Mouse (Mus musculus) olfactory bulb, adult 2 months (tissue): ENCODE data around the gene Olfml1. TPM values are rescaled to one million over a fixed set of nuclear protein-coding genes. Genes with fewer than 3 reads are reported as not detected.

Experiments used
- H3K27ac ChIP-seq: fragments of 200-500 bp; 2 replicates; pipeline ENCODE4 v1.5.1; 2012; ENCODE audit warnings: low read depth, low read length; ENCODE audit not compliant: insufficient read depth
- H3K4me1 ChIP-seq: fragments of 200-500 bp; 2 replicates; pipeline ENCODE4 v1.6.1; 2012; ENCODE audit warnings: low read length; ENCODE audit not compliant: control insufficient read depth, insufficient read depth
- H3K4me3 ChIP-seq: fragments of 200-500 bp; 2 replicates; pipeline ENCODE4 v1.5.1; 2012; ENCODE audit warnings: mild to moderate bottlenecking, low read depth, low read length, moderate library complexity; ENCODE audit not compliant: insufficient read depth
- CTCF ChIP-seq: fragments of 200-500 bp; IDR thresholded peaks from 2 replicates; pipeline ENCODE4 v1.5.1; 2012; ENCODE audit warnings: low read depth, mild to moderate bottlenecking, low read length, moderate library complexity; ENCODE audit not compliant: insufficient read depth
- POLR2A ChIP-seq: fragments of 200-500 bp; IDR thresholded peaks from 2 replicates; pipeline ENCODE4 v1.6.1; 2012; ENCODE audit warnings: mild to moderate bottlenecking, low read depth, low read length, moderate library complexity; ENCODE audit not compliant: insufficient read depth
- WGBS: fragments of 180-500 bp; shearing (Covaris S2); methylation state at CpG from one replicate; pipeline ENCODE4 v1.1.7; 2018; 5-methylcytosine and 5-hydroxymethylcytosine counted together
- polyA plus RNA-seq: library from polyadenylated mRNA; stranded (reverse); fragments of >200 nt; gene quantifications from 2 replicates; pipeline ENCODE4 v1.2.4, GENCODE M21; 2012; ENCODE audit warnings: low replicate concordance; ENCODE audit not compliant: missing spikeins, insufficient read depth, insufficient read length

Gene Olfml1
- polyA plus RNA-seq, 1 experiment: not detected

DNA sequence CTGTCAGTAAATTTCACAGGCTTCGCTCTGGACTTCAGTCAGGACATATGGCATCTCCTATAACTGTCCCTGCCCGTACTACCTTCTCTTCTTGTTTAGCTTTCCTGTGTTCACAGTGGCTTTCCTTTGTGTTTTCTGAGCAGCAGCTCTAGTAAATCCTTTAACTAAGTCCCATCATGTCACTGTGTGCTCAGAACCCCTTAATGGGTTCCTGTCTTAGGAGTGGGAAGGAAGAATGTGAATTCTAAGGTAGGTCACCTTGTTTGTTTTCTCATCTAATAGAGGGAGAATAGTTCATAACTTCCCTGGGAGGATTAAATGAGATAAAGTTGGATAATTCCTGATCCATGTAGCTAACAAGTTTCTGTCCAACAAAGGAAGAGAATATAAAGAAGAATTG is 57.8 kb downstream of the Olfml1 start, which contains the start of gene 5330417H12Rik:
TSS of gene 5330417H12Rik (minus strand) at position 101 of the 400 bp plus-strand sequence.
- 90% methylated on average over 2 of the region's 2 CpGs for WGBS
- Histone ChIP-seq H3K4me1 (no peaks in the 10 kb centered on the region), H3K4me3 (no peak within 1 kb of the TSS), H3K27ac (no peak within 1 kb of the TSS)
- TF ChIP-seq POLR2A (no peak), CTCF (no peak)

DNA sequence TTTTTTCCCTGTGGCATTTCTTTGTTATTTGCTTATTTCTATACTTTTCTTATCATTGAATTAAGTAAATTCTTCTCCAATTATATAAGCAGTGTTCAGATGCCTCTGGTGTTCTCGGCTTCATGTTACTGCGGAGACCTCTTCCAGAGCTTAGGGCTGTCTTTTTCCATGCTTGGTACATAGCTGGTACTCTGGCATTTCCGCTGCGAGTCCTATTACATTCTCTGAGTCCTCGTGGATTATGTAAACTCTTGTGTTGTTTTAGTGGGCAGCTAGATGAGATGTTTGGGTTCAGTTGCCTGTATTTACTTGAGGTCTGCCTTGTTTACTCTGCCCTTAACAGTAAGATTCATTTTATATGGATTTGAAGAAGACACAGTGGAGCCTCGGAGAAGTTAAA is 58.5 kb downstream of the Olfml1 start:
- 84% methylated on average over 6 of the region's 6 CpGs for WGBS
- no peak overlapping the region for H3K27ac ChIP-seq
- no peak overlapping the region for H3K4me3 ChIP-seq
- TF ChIP-seq POLR2A (no peak), CTCF (no peak)
- H3K4me1 ChIP-seq: no peaks in the 10 kb centered on the region

- no peak overlapping the region for H3K4me3 ChIP-seq
- no peak overlapping the region for H3K27ac ChIP-seq
- H3K4me1 ChIP-seq: no peaks in the 10 kb centered on the region
- no peak for TF ChIP-seq CTCF
- no peak for TF ChIP-seq POLR2A
These were observed 61.1 kb downstream of the Olfml1 start for GRCm38 (mm10) chr7:107628383-107628782.

GRCm38 (mm10) chr7:107633201-107633600 is 66.0 kb downstream of the Olfml1 start:
- Histone ChIP-seq H3K27ac (no peak overlapping the region), H3K4me1 (no peaks in the 10 kb centered on the region), H3K4me3 (no peak overlapping the region)
- TF ChIP-seq CTCF: no peak
- TF ChIP-seq POLR2A: no peak
- 97% methylated on average over 4 of the region's 4 CpGs for whole genome bisulfite sequencing

DNA sequence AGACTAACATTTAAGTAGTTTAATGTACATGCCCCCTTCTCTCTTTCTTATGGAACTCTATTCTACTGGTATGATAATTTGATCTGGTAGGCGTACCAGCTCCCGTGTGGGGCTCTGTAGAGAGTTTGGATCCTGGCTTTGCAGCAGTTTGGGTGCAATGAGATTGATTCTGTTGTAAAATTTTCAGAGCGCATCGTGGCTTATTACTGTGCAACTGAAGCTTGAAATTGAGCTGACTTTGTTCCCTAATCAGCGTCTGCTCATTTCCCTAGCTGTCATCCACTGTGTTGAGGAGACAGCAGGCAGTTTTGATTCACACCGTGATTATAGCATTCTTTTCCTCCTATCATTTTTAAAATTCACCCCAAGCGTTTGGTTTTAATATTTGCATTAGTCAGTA is 70.2 kb downstream of the Olfml1 start:
- WGBS: 80% methylated on average over 7 of the region's 7 CpGs
- no peak for TF ChIP-seq POLR2A
- TF ChIP-seq CTCF: no peak
- Histone ChIP-seq H3K4me3 (no peak overlapping the region), H3K27ac (no peak overlapping the region), H3K4me1 (no peaks in the 10 kb centered on the region)

- Histone ChIP-seq H3K4me1 (no peaks in the 10 kb centered on the region), H3K4me3 (no peak overlapping the region), H3K27ac (no peak overlapping the region)
- WGBS: 91% methylated on average over 5 of the region's 5 CpGs
- TF ChIP-seq CTCF: no peak
- TF ChIP-seq POLR2A: no peak
These were observed 70.8 kb downstream of the Olfml1 start for GRCm38 (mm10) chr7:107638026-107638425.

Other genes starting within 250 kb of the Olfml1 start
- not detected in 2 replicates for gene Syt9, start 196.7 kb upstream of the Olfml1 start, polyA plus RNA-seq
- gene Ppfibp2, start 27.8 kb downstream of the Olfml1 start, polyA plus RNA-seq: not detected in 2 replicates
- not detected in 2 replicates for gene 5330417H12Rik, start 57.7 kb downstream of the Olfml1 start, polyA plus RNA-seq
- not detected in 2 replicates for gene Cyb5r2, start 190.6 kb downstream of the Olfml1 start, polyA plus RNA-seq
- not detected in 2 replicates for gene Ovch2, start 233.8 kb downstream of the Olfml1 start, polyA plus RNA-seq
- gene Olfr467, start 244.8 kb downstream of the Olfml1 start, polyA plus RNA-seq: not detected in 2 replicates